Mouse (Mus musculus): ENCODE measurements around the gene L1td1. TPM values are rescaled to one million over a fixed set of nuclear protein-coding genes. Genes with fewer than 3 reads are reported as not detected.
"Not testable (repeated sequence)": the region's sequence is repeated elsewhere in the genome, so short reads cannot be mapped to it uniquely, and the experiment has no call there.

Gene L1td1
- polyA plus RNA-seq, 1 experiment from 2014 or later = not detected

- no peaks in the 10 kb centered on the region for H3K36me3 ChIP-seq (ENCODE audit: control insufficient read depth, insufficient read depth, low read length)
- 35% methylated on average over 2 of the region's 3 CpGs for WGBS
- ATAC-seq (ENCODE audit: low read depth) = no peak
Observed at GRCm38 (mm10) chr4:98698921-98699320, 27.6 kb upstream of the L1td1 start.

GRCm38 (mm10) chr4:98700156-98700555 is 26.4 kb upstream of the L1td1 start:
- Histone ChIP-seq H3K4me1 (ENCODE audit: control insufficient read depth, insufficient read depth, low read length) (no peaks in the 10 kb centered on the region), H3K36me3 (ENCODE audit: control insufficient read depth, insufficient read depth, low read length) (no peaks in the 10 kb centered on the region), H3K27me3 (replicated peaks; ENCODE audit: control insufficient read depth, insufficient read depth, low read length) (no peaks in the 10 kb centered on the region), H3K9ac (ENCODE audit: low read depth, low read length) (no peak overlapping the region), H3K27ac (replicated peaks; ENCODE audit: low read depth, low read length) (no peak overlapping the region), H3K4me3 (ENCODE audit: low read depth, low read length) (no peak overlapping the region), H3K4me2 (ENCODE audit: low read depth, low read length) (no peak overlapping the region), H3K9me3 (ENCODE audit: control insufficient read depth, low read length) (no peaks in the 10 kb centered on the region)
- DNase-seq (ENCODE audit: low spot score) (no peak), ATAC-seq (ENCODE audit: low read depth) (no peak)
- 89% methylated on average over 3 of the region's 3 CpGs for WGBS

More at GRCm38 (mm10) chr4:98698921-98699320, 27.6 kb upstream of the L1td1 start:
- Histone ChIP-seq H3K4me2 (ENCODE audit: low read depth, low read length) (no peak overlapping the region), H3K9me3 (ENCODE audit: control insufficient read depth, low read length) (no peaks in the 10 kb centered on the region), H3K27me3 (replicated peaks; ENCODE audit: control insufficient read depth, insufficient read depth, low read length) (no peaks in the 10 kb centered on the region), H3K4me3 (ENCODE audit: low read depth, low read length) (no peak overlapping the region), H3K4me1 (ENCODE audit: control insufficient read depth, insufficient read depth, low read length) (no peaks in the 10 kb centered on the region), H3K9ac (ENCODE audit: low read depth, low read length) (no peak overlapping the region), H3K27ac (replicated peaks; ENCODE audit: low read depth, low read length) (no peak overlapping the region)
- no peak for DNase-seq (ENCODE audit: low spot score)

GRCm38 (mm10) chr4:98702201-98702894 is 24.2 kb upstream of the L1td1 start:
- ATAC-seq (ENCODE audit: low read depth) (peak; percentile 63; the same call in 1 of the 2 replicates), DNase-seq (ENCODE audit: low spot score) (peak; percentile 82)
- 0 out of 2 replicates have a peak overlapping the region, but pooled peaks have one; percentile 41 for H3K9ac ChIP-seq (ENCODE audit: low read depth, low read length)
- 24% methylated on average over 12 of the region's 12 CpGs for WGBS
- H3K27me3 ChIP-seq (replicated peaks; ENCODE audit: control insufficient read depth, insufficient read depth, low read length) = no peaks in the 10 kb centered on the region
- peak overlapping the region; percentile 34; the same call in 1 of the 2 replicates for H3K4me2 ChIP-seq (ENCODE audit: low read depth, low read length)
- no peaks in the 10 kb centered on the region for H3K9me3 ChIP-seq (ENCODE audit: control insufficient read depth, low read length)
- no peaks in the 10 kb centered on the region for H3K4me1 ChIP-seq (ENCODE audit: control insufficient read depth, insufficient read depth, low read length)
- H3K27ac ChIP-seq (replicated peaks; ENCODE audit: low read depth, low read length) = no peak overlapping the region
- H3K36me3 ChIP-seq (ENCODE audit: control insufficient read depth, insufficient read depth, low read length) = no peaks in the 10 kb centered on the region
- H3K4me3 ChIP-seq (ENCODE audit: low read depth, low read length) = no peak overlapping the region

- DNase-seq (ENCODE audit: low spot score) = no peak
- Histone ChIP-seq H3K4me3 (ENCODE audit: low read depth, low read length) (no peak overlapping the region), H3K9ac (ENCODE audit: low read depth, low read length) (no peak overlapping the region), H3K27me3 (replicated peaks; ENCODE audit: control insufficient read depth, insufficient read depth, low read length) (no peaks in the 10 kb centered on the region), H3K9me3 (ENCODE audit: control insufficient read depth, low read length) (no peaks in the 10 kb centered on the region), H3K4me2 (ENCODE audit: low read depth, low read length) (no peak overlapping the region), H3K36me3 (ENCODE audit: control insufficient read depth, insufficient read depth, low read length) (no peaks in the 10 kb centered on the region), H3K4me1 (ENCODE audit: control insufficient read depth, insufficient read depth, low read length) (no peaks in the 10 kb centered on the region), H3K27ac (replicated peaks; ENCODE audit: low read depth, low read length) (no peak overlapping the region)
- WGBS = 90% methylated on average over 8 of the region's 8 CpGs
- ATAC-seq (ENCODE audit: low read depth) = no peak
Observed at GRCm38 (mm10) chr4:98710891-98711290, 15.6 kb upstream of the L1td1 start.

GRCm38 (mm10) chr4:98717735-98718546 is 8.6 kb upstream of the L1td1 start:
- Histone ChIP-seq H3K4me2 (ENCODE audit: low read depth, low read length) (no peak overlapping the region), H3K9ac (ENCODE audit: low read depth, low read length) (no peak overlapping the region), H3K36me3 (ENCODE audit: control insufficient read depth, insufficient read depth, low read length) (no peaks in the 10 kb centered on the region), H3K4me3 (ENCODE audit: low read depth, low read length) (no peak overlapping the region), H3K27me3 (replicated peaks; ENCODE audit: control insufficient read depth, insufficient read depth, low read length) (no peaks in the 10 kb centered on the region), H3K9me3 (ENCODE audit: control insufficient read depth, low read length) (no peaks in the 10 kb centered on the region), H3K4me1 (ENCODE audit: control insufficient read depth, insufficient read depth, low read length) (no peaks in the 10 kb centered on the region), H3K27ac (replicated peaks; ENCODE audit: low read depth, low read length) (no peak overlapping the region)
- WGBS = 82% methylated on average over 17 of the region's 17 CpGs
- ATAC-seq (ENCODE audit: low read depth) (0 out of 2 replicates have a peak, but pooled peaks have one; percentile 26), DNase-seq (ENCODE audit: low spot score) (no peak)

- WGBS = 81% methylated on average over 10 of the region's 10 CpGs
- no peaks in the 10 kb centered on the region for H3K9me3 ChIP-seq (ENCODE audit: control insufficient read depth, low read length)
- H3K36me3 ChIP-seq (ENCODE audit: control insufficient read depth, insufficient read depth, low read length) = no peaks in the 10 kb centered on the region
- H3K9ac ChIP-seq (ENCODE audit: low read depth, low read length) = no peak overlapping the region
- no peak overlapping the region for H3K4me3 ChIP-seq (ENCODE audit: low read depth, low read length)
- DNase-seq (ENCODE audit: low spot score) (no peak), ATAC-seq (ENCODE audit: low read depth) (no peak)
- H3K27ac ChIP-seq (replicated peaks; ENCODE audit: low read depth, low read length) = no peak overlapping the region
- H3K27me3 ChIP-seq (replicated peaks; ENCODE audit: control insufficient read depth, insufficient read depth, low read length) = no peaks in the 10 kb centered on the region
- H3K4me2 ChIP-seq (ENCODE audit: low read depth, low read length) = no peak overlapping the region
- no peaks in the 10 kb centered on the region for H3K4me1 ChIP-seq (ENCODE audit: control insufficient read depth, insufficient read depth, low read length)
Observed at GRCm38 (mm10) chr4:98718547-98718917, 8.0 kb upstream of the L1td1 start.

GRCm38 (mm10) chr4:98722454-98722853 is 4.1 kb upstream of the L1td1 start:
- H3K27me3 ChIP-seq (replicated peaks; ENCODE audit: control insufficient read depth, insufficient read depth, low read length) = peaks cover 10% of the 10 kb centered on the region
- H3K9me3 ChIP-seq (ENCODE audit: control insufficient read depth, low read length) = no peaks in the 10 kb centered on the region
- no peak overlapping the region for H3K4me2 ChIP-seq (ENCODE audit: low read depth, low read length)
- ATAC-seq (ENCODE audit: low read depth) (no peak), DNase-seq (ENCODE audit: low spot score) (peak; percentile 67)
- H3K9ac ChIP-seq (ENCODE audit: low read depth, low read length) = no peak overlapping the region
- H3K27ac ChIP-seq (replicated peaks; ENCODE audit: low read depth, low read length) = no peak overlapping the region
- H3K36me3 ChIP-seq (ENCODE audit: control insufficient read depth, insufficient read depth, low read length) = no peaks in the 10 kb centered on the region
- 12% methylated on average over 8 of the region's 8 CpGs for WGBS
- peaks cover 8% of the 10 kb centered on the region for H3K4me1 ChIP-seq (ENCODE audit: control insufficient read depth, insufficient read depth, low read length)
- H3K4me3 ChIP-seq (ENCODE audit: low read depth, low read length) = no peak overlapping the region

GRCm38 (mm10) chr4:98724682-98725081 is 1.9 kb upstream of the L1td1 start:
- Histone ChIP-seq H3K27me3 (replicated peaks; ENCODE audit: control insufficient read depth, insufficient read depth, low read length) (peaks cover 24% of the 10 kb centered on the region), H3K4me1 (ENCODE audit: control insufficient read depth, insufficient read depth, low read length) (peaks cover 17% of the 10 kb centered on the region)
- H3K27ac ChIP-seq (replicated peaks; ENCODE audit: low read depth, low read length); H3K4me3 ChIP-seq (ENCODE audit: low read depth, low read length); ATAC-seq (ENCODE audit: low read depth); H3K36me3 ChIP-seq (ENCODE audit: control insufficient read depth, insufficient read depth, low read length); H3K9ac ChIP-seq (ENCODE audit: low read depth, low read length); H3K4me2 ChIP-seq (ENCODE audit: low read depth, low read length); H3K9me3 ChIP-seq (ENCODE audit: control insufficient read depth, low read length); DNase-seq (ENCODE audit: low spot score): not testable (repeated sequence)
- WGBS = 82% methylated on average over 1 of the region's 1 CpGs
